Mouse (Mus musculus): ENCODE measurements around the gene Gm4756. TPM values are rescaled to one million over a fixed set of nuclear protein-coding genes. Genes with fewer than 3 reads are reported as not detected.

Gm4756 gene
- polyA plus RNA-seq, 1 experiment from 2014 or later = not detected

GRCm38 (mm10) chr12:72666015-72666414 lies 16.6 kb upstream of the Gm4756 start:
- Histone ChIP-seq H3K27ac (replicated peaks; ENCODE audit: low read depth, low read length) (no peak overlapping the region), H3K36me3 (ENCODE audit: control insufficient read depth, insufficient read depth, low read length) (no peaks in the 10 kb centered on the region), H3K4me3 (ENCODE audit: low read depth, low read length) (no peak overlapping the region), H3K9me3 (ENCODE audit: control insufficient read depth, low read length) (peaks cover 4% of the 10 kb centered on the region; the same call in 1 of the 2 replicates), H3K4me2 (ENCODE audit: low read depth, low read length) (no peak overlapping the region), H3K9ac (ENCODE audit: low read depth, low read length) (no peak overlapping the region), H3K4me1 (ENCODE audit: control insufficient read depth, insufficient read depth, low read length) (peaks cover 8% of the 10 kb centered on the region; the same call in 1 of the 2 replicates), H3K27me3 (replicated peaks; ENCODE audit: control insufficient read depth, insufficient read depth, low read length) (no peaks in the 10 kb centered on the region)
- 72% methylated on average over 5 of the region's 5 CpGs for WGBS
- DNase-seq (ENCODE audit: low spot score) = no peak
- no peak for ATAC-seq (ENCODE audit: low read depth)

GRCm38 (mm10) chr12:72664735-72665337 lies 15.4 kb upstream of the Gm4756 start, which contains the start of gene Dhrs7:
Dhrs7 (minus strand) TSS chr12:72664909.
- 1% methylated on average over 33 of the region's 33 CpGs for WGBS
- peaks cover 8% of the 10 kb centered on the region; the same call in 1 of the 2 replicates for H3K4me1 ChIP-seq (ENCODE audit: control insufficient read depth, insufficient read depth, low read length)
- H3K27ac ChIP-seq (replicated peaks; ENCODE audit: low read depth, low read length) = peak within 1 kb of the TSS; percentile 61
- H3K36me3 ChIP-seq (ENCODE audit: control insufficient read depth, insufficient read depth, low read length) = no peaks in the 10 kb centered on the region
- H3K9me3 ChIP-seq (ENCODE audit: control insufficient read depth, low read length) = peaks cover 2% of the 10 kb centered on the region; the same call in 1 of the 2 replicates
- DNase-seq (ENCODE audit: low spot score) (peak; percentile 89), ATAC-seq (ENCODE audit: low read depth) (peak; percentile 96)
- H3K9ac ChIP-seq (ENCODE audit: low read depth, low read length) = peak within 1 kb of the TSS; percentile 69
- H3K27me3 ChIP-seq (replicated peaks; ENCODE audit: control insufficient read depth, insufficient read depth, low read length) = no peaks in the 10 kb centered on the region
- peak within 1 kb of the TSS; percentile 64 for H3K4me3 ChIP-seq (ENCODE audit: low read depth, low read length)
- peak within 1 kb of the TSS; percentile 89 for H3K4me2 ChIP-seq (ENCODE audit: low read depth, low read length)

GRCm38 (mm10) chr12:72664020-72664734 lies 14.7 kb upstream of the Gm4756 start:
- Histone ChIP-seq H3K27me3 (replicated peaks; ENCODE audit: control insufficient read depth, insufficient read depth, low read length) (no peaks in the 10 kb centered on the region), H3K4me2 (ENCODE audit: low read depth, low read length) (peak overlapping the region; percentile 89), H3K9ac (ENCODE audit: low read depth, low read length) (peak overlapping the region; percentile 69), H3K4me1 (ENCODE audit: control insufficient read depth, insufficient read depth, low read length) (peaks cover 8% of the 10 kb centered on the region; the same call in 1 of the 2 replicates), H3K4me3 (ENCODE audit: low read depth, low read length) (peak overlapping the region; percentile 64), H3K27ac (replicated peaks; ENCODE audit: low read depth, low read length) (peak overlapping the region; percentile 61), H3K9me3 (ENCODE audit: control insufficient read depth, low read length) (no peaks in the 10 kb centered on the region), H3K36me3 (ENCODE audit: control insufficient read depth, insufficient read depth, low read length) (no peaks in the 10 kb centered on the region)
- WGBS = 6% methylated on average over 28 of the region's 28 CpGs
- ATAC-seq (ENCODE audit: low read depth) (peak; percentile 16), DNase-seq (ENCODE audit: low spot score) (peak; percentile 78)

- Histone ChIP-seq H3K4me3 (ENCODE audit: low read depth, low read length) (no peak overlapping the region), H3K4me1 (ENCODE audit: control insufficient read depth, insufficient read depth, low read length) (no peaks in the 10 kb centered on the region), H3K9ac (ENCODE audit: low read depth, low read length) (no peak overlapping the region), H3K4me2 (ENCODE audit: low read depth, low read length) (no peak overlapping the region), H3K27me3 (replicated peaks; ENCODE audit: control insufficient read depth, insufficient read depth, low read length) (no peaks in the 10 kb centered on the region), H3K36me3 (ENCODE audit: control insufficient read depth, insufficient read depth, low read length) (no peaks in the 10 kb centered on the region), H3K27ac (replicated peaks; ENCODE audit: low read depth, low read length) (no peak overlapping the region), H3K9me3 (ENCODE audit: control insufficient read depth, low read length) (no peaks in the 10 kb centered on the region)
- 87% methylated on average over 12 of the region's 16 CpGs for WGBS
- ATAC-seq (ENCODE audit: low read depth) (no peak), DNase-seq (ENCODE audit: low spot score) (no peak)
Measured at GRCm38 (mm10) chr12:72655775-72656174, 6.3 kb upstream of the Gm4756 start.

- DNase-seq (ENCODE audit: low spot score) = peak; percentile 68
- no peaks in the 10 kb centered on the region for H3K27me3 ChIP-seq (replicated peaks; ENCODE audit: control insufficient read depth, insufficient read depth, low read length)
- WGBS = 12% methylated on average over 4 of the region's 4 CpGs
- H3K4me3 ChIP-seq (ENCODE audit: low read depth, low read length) = no peak overlapping the region
- peak; percentile 44; the same call in 1 of the 2 replicates for ATAC-seq (ENCODE audit: low read depth)
- no peak overlapping the region for H3K27ac ChIP-seq (replicated peaks; ENCODE audit: low read depth, low read length)
- H3K9ac ChIP-seq (ENCODE audit: low read depth, low read length) = no peak overlapping the region
- H3K4me1 ChIP-seq (ENCODE audit: control insufficient read depth, insufficient read depth, low read length) = no peaks in the 10 kb centered on the region
- H3K36me3 ChIP-seq (ENCODE audit: control insufficient read depth, insufficient read depth, low read length) = no peaks in the 10 kb centered on the region
- H3K4me2 ChIP-seq (ENCODE audit: low read depth, low read length) = no peak overlapping the region
- no peaks in the 10 kb centered on the region for H3K9me3 ChIP-seq (ENCODE audit: control insufficient read depth, low read length)
Measured at GRCm38 (mm10) chr12:72654698-72655097, 5.2 kb upstream of the Gm4756 start.

- Histone ChIP-seq H3K4me2 (ENCODE audit: low read depth, low read length) (no peak overlapping the region), H3K4me1 (ENCODE audit: control insufficient read depth, insufficient read depth, low read length) (no peaks in the 10 kb centered on the region), H3K27me3 (replicated peaks; ENCODE audit: control insufficient read depth, insufficient read depth, low read length) (no peaks in the 10 kb centered on the region), H3K9me3 (ENCODE audit: control insufficient read depth, low read length) (no peaks in the 10 kb centered on the region), H3K36me3 (ENCODE audit: control insufficient read depth, insufficient read depth, low read length) (no peaks in the 10 kb centered on the region), H3K9ac (ENCODE audit: low read depth, low read length) (no peak overlapping the region), H3K4me3 (ENCODE audit: low read depth, low read length) (no peak overlapping the region), H3K27ac (replicated peaks; ENCODE audit: low read depth, low read length) (no peak overlapping the region)
- ATAC-seq (ENCODE audit: low read depth) = no peak
- no peak for DNase-seq (ENCODE audit: low spot score)
- WGBS = 91% methylated on average over 14 of the region's 14 CpGs
Measured at GRCm38 (mm10) chr12:72648921-72649320, 540 bp downstream of the Gm4756 start.

- ATAC-seq (ENCODE audit: low read depth) (no peak), DNase-seq (ENCODE audit: low spot score) (no peak)
- Histone ChIP-seq H3K9ac (ENCODE audit: low read depth, low read length) (no peak overlapping the region), H3K4me1 (ENCODE audit: control insufficient read depth, insufficient read depth, low read length) (no peaks in the 10 kb centered on the region), H3K9me3 (ENCODE audit: control insufficient read depth, low read length) (0 out of 2 replicates have a peak, but pooled peaks cover 9% of the 10 kb centered on the region), H3K27me3 (replicated peaks; ENCODE audit: control insufficient read depth, insufficient read depth, low read length) (no peaks in the 10 kb centered on the region), H3K27ac (replicated peaks; ENCODE audit: low read depth, low read length) (no peak overlapping the region), H3K4me3 (ENCODE audit: low read depth, low read length) (no peak overlapping the region), H3K4me2 (ENCODE audit: low read depth, low read length) (no peak overlapping the region), H3K36me3 (ENCODE audit: control insufficient read depth, insufficient read depth, low read length) (no peaks in the 10 kb centered on the region)
- WGBS = 81% methylated on average over 3 of the region's 3 CpGs
Measured at GRCm38 (mm10) chr12:72638025-72638424, 11.4 kb downstream of the Gm4756 start.

- 92% methylated on average over 7 of the region's 7 CpGs for WGBS
- Histone ChIP-seq H3K4me2 (ENCODE audit: low read depth, low read length) (no peak overlapping the region), H3K4me1 (ENCODE audit: control insufficient read depth, insufficient read depth, low read length) (no peaks in the 10 kb centered on the region), H3K9me3 (ENCODE audit: control insufficient read depth, low read length) (no peaks in the 10 kb centered on the region), H3K36me3 (ENCODE audit: control insufficient read depth, insufficient read depth, low read length) (no peaks in the 10 kb centered on the region), H3K4me3 (ENCODE audit: low read depth, low read length) (no peak overlapping the region), H3K9ac (ENCODE audit: low read depth, low read length) (no peak overlapping the region), H3K27ac (replicated peaks; ENCODE audit: low read depth, low read length) (no peak overlapping the region), H3K27me3 (replicated peaks; ENCODE audit: control insufficient read depth, insufficient read depth, low read length) (no peaks in the 10 kb centered on the region)
- DNase-seq (ENCODE audit: low spot score) = no peak
- ATAC-seq (ENCODE audit: low read depth) = no peak
Measured at GRCm38 (mm10) chr12:72628751-72629150, 20.7 kb downstream of the Gm4756 start.
